Mouse (Mus musculus) liver, embryonic 13.5 days (tissue): ENCODE measurements around the gene Cers3. TPM values are rescaled to one million over a fixed set of nuclear protein-coding genes. Genes with fewer than 3 reads are reported as not detected.

Experiments
- ATAC-seq: fragments of 200-750 bp; cut with Nextera tagmentation; 2 replicates; pipeline ENCODE4 v1.8.0; 2017; ENCODE audit warnings: low read depth, mild to moderate bottlenecking, moderate number of reproducible peaks, moderate library complexity
- DNase-seq: peaks from one replicate; pipeline ENCODE4 v3.0.0; 2022
- H3K27ac ChIP-seq: fragments of 300-500 bp; sonication (generic); 2 replicates; pipeline ENCODE4 v1.5.1; 2015; ENCODE audit warnings: moderate library complexity, mild to moderate bottlenecking, inconsistent platforms
- H3K27me3 ChIP-seq: fragments of 300-500 bp; sonication (generic); 2 replicates; pipeline ENCODE4 v1.6.1; 2015; ENCODE audit warnings: mild to moderate bottlenecking, inconsistent platforms
- H3K36me3 ChIP-seq: fragments of 300-500 bp; sonication (generic); 2 replicates; pipeline ENCODE4 v1.6.1; 2015; ENCODE audit warnings: mild to moderate bottlenecking, inconsistent platforms
- H3K4me1 ChIP-seq: fragments of 300-500 bp; sonication (generic); replicated peaks from 2 replicates; pipeline ENCODE4 v1.6.1; 2015; ENCODE audit warnings: inconsistent platforms
- H3K4me2 ChIP-seq: fragments of 300-500 bp; sonication (generic); 2 replicates; pipeline ENCODE4 v1.6.1; 2015; ENCODE audit warnings: inconsistent platforms, mild to moderate bottlenecking, moderate library complexity
- H3K4me3 ChIP-seq: fragments of 300-500 bp; sonication (generic); replicated peaks from 2 replicates; pipeline ENCODE4 v1.5.1; 2015; ENCODE audit warnings: mild to moderate bottlenecking, inconsistent platforms
- H3K9ac ChIP-seq: fragments of 300-500 bp; sonication (generic); 2 replicates; pipeline ENCODE4 v1.6.1; 2015; ENCODE audit warnings: mild to moderate bottlenecking, inconsistent platforms
- H3K9me3 ChIP-seq: fragments of 300-500 bp; sonication (generic); replicated peaks from 2 replicates; pipeline ENCODE4 v1.6.1; 2016; ENCODE audit warnings: inconsistent platforms
- WGBS: fragments of 180-500 bp; shearing (Covaris S2); methylation state at CpG from one replicate; pipeline ENCODE4 v1.1.7; 2015; ENCODE audit not compliant: insufficient replicate concordance; 5-methylcytosine and 5-hydroxymethylcytosine counted together
- polyA plus RNA-seq: library from polyadenylated mRNA; unstranded; fragments of >200 nt; fragmentation: Nextera tagmentation; extraction: Ambion mirVana; gene quantifications from 2 replicates; pipeline ENCODE4 v1.2.1, GENCODE M21; 2015

Cers3 gene
- polyA plus RNA-seq, 1 experiment from 2014 or later: 0.09 TPM

DNA sequence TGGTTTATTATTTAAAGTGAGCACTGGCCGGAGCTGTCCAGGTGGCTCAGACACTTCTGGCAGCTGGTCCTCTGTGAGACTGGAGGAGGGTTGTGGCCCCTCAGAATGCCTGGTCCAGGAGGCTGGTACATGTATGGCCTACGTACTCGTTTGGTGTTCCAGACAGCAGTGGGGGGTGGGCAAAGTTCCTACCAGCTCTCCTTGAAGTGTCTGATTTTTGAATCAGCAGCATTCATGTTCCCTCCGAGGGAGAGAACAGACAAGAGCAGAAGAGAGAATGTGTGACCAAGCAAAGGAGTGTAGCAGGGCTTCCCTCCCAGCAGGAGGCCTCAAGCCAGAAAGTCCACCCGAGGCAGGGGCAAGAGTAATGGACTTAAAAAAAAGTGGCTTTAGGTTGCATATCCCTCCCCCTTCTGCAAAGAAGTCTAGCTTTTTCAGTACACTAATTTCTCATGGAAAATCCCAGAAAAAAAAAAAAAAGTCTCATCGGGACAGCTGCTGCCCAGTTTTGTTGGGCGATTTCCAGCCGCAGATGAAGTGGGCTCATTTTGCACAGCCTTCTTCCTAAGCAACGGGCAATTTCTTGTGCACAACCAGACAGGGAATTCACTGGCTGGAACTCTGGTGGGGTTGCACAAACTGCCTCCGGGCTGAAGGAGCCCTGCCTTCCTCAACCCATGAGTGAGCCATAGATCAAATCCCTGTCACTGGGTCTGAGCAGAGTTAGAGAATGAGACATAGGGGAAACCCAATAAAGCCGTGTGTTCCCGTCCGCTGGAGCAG is 124.6 kb downstream of the Cers3 start:
- no peak overlapping the region for H3K4me2 ChIP-seq
- H3K9me3 ChIP-seq: no peaks in the 10 kb centered on the region
- DNase-seq (no peak), ATAC-seq (no peak)
- no peaks in the 10 kb centered on the region for H3K36me3 ChIP-seq
- no peaks in the 10 kb centered on the region for H3K4me1 ChIP-seq
- H3K4me3 ChIP-seq: no peak overlapping the region
- H3K9ac ChIP-seq: no peak overlapping the region
- WGBS: 74% methylated on average over 13 of the region's 13 CpGs
- no peaks in the 10 kb centered on the region for H3K27me3 ChIP-seq
- H3K27ac ChIP-seq: no peak overlapping the region

DNA sequence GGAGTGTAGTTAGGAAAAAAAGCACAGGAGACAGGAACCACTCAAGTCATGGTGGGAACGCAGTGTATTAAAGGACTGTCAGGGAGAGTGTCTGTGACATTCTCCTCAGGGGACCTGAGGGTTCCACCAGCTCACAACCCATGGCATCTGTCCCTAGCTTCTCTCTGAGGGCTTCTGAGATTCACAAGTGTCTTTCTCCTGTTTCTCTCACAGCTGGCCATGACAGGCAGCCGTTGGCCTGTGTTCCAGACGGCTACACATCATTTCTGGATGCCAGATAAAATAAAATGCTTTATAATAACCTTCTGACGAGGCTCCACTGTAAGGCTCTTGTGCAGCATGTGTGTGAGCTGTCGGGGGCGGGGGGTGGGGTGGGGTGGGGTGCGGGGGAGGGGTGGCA is 128.2 kb downstream of the Cers3 start:
- Histone ChIP-seq H3K9ac (no peak overlapping the region), H3K4me2 (no peak overlapping the region), H3K27ac (no peak overlapping the region), H3K36me3 (no peaks in the 10 kb centered on the region), H3K4me1 (no peaks in the 10 kb centered on the region), H3K4me3 (no peak overlapping the region), H3K9me3 (no peaks in the 10 kb centered on the region), H3K27me3 (no peaks in the 10 kb centered on the region)
- ATAC-seq: no peak
- 59% methylated on average over 7 of the region's 7 CpGs for WGBS
- no peak for DNase-seq

DNA sequence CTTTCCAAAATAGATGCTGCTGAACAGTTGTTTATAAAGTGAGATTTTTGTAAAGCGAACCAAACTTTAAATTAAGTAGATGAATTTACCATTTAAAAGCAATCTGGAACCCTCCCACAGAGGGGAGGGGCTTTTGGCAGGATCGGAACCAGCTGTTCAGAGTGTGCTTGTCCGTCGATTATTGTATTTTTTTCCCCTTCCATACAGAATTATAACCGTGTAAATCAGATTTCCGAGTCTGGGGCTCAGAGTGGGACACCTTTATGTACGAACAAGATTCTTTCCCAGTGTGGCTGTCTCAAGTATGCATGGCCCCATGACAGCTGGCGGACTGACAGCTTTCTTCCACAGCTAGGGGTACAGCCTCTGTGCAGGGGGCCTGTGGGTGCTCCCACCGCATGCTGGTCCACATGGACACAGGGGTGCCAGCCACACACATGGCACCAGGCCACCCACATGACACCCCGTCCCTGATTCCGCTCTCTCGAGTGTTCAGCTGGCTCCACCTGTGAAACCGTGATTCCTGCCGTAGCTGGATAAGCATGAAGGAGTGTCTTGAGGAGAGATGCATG is 128.7 kb downstream of the Cers3 start:
- no peak overlapping the region for H3K27ac ChIP-seq
- no peaks in the 10 kb centered on the region for H3K4me1 ChIP-seq
- DNase-seq (no peak), ATAC-seq (no peak)
- H3K9ac ChIP-seq: no peak overlapping the region
- no peaks in the 10 kb centered on the region for H3K36me3 ChIP-seq
- 76% methylated on average over 14 of the region's 14 CpGs for WGBS
- H3K9me3 ChIP-seq: no peaks in the 10 kb centered on the region
- H3K4me3 ChIP-seq: no peak overlapping the region
- H3K4me2 ChIP-seq: no peak overlapping the region
- H3K27me3 ChIP-seq: no peaks in the 10 kb centered on the region

DNA sequence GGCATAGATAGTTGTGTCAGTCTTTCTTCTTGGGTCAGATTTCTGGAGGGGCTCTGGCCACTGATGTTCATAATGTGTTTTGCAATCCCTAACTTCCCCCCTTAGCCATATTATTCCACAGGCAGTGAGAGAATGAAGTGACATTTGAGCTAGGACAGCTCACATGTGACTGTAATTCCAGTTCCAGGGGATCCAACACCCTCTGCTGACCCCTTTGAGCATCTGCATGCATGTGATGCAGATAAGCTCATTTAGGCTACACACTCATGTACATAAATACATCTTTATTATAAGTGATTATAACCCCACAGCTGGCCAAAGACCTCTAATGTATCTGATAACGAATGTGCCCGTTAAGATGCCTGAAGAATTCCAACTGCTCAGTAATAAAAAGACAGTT is 129.9 kb downstream of the Cers3 start:
- H3K9ac ChIP-seq: no peak overlapping the region
- WGBS: 64% methylated on average over 2 of the region's 2 CpGs
- no peak overlapping the region for H3K4me2 ChIP-seq
- no peak overlapping the region for H3K27ac ChIP-seq
- H3K4me1 ChIP-seq: no peaks in the 10 kb centered on the region
- no peak for DNase-seq
- H3K27me3 ChIP-seq: no peaks in the 10 kb centered on the region
- H3K36me3 ChIP-seq: no peaks in the 10 kb centered on the region
- H3K4me3 ChIP-seq: no peak overlapping the region
- no peaks in the 10 kb centered on the region for H3K9me3 ChIP-seq
- no peak for ATAC-seq

Other genes starting within 250 kb of the Cers3 start
- 3.4 and 5.0 TPM in 2 replicates for gene Asb7, start 53.9 kb upstream of the Cers3 start, polyA plus RNA-seq
- 3.8 and 5.3 TPM in 2 replicates for gene Lins1, start 53.6 kb upstream of the Cers3 start, polyA plus RNA-seq
- gene Adamts17, start 96.2 kb downstream of the Cers3 start, polyA plus RNA-seq: 0.20 and 0.33 TPM in 2 replicates